Mouse (Mus musculus) megakaryocyte progenitor cell, adult 5-6 weeks (primary cell): Measurements from ENCODE around the gene Gm37240. TPM values are rescaled to one million over a fixed set of nuclear protein-coding genes. Genes with fewer than 3 reads are reported as not detected.

ENCODE experiments used
- ATAC-seq: replicated peaks from 2 replicates; pipeline ENCODE4 v1.8.0; 2016; ENCODE audit warnings: mild to moderate bottlenecking, moderate TSS enrichment, inconsistent platforms; ENCODE audit not compliant: poor library complexity
- total RNA-seq, 2 experiments: library from RNA; stranded (forward) in 1 of 2; stranded (reverse) in 1 of 2; fragments of 157-497, 149-512 nt in 1 of 2; fragments of 200-1000 nt in 1 of 2; gene quantifications; 2 replicates each; pipeline versions ENCODE4 v1.2.3 to v1.2.4; 2015 to 2017

The Gm37240 gene
- total RNA-seq, 2 experiments from 2014 or later, result not detected

DNA sequence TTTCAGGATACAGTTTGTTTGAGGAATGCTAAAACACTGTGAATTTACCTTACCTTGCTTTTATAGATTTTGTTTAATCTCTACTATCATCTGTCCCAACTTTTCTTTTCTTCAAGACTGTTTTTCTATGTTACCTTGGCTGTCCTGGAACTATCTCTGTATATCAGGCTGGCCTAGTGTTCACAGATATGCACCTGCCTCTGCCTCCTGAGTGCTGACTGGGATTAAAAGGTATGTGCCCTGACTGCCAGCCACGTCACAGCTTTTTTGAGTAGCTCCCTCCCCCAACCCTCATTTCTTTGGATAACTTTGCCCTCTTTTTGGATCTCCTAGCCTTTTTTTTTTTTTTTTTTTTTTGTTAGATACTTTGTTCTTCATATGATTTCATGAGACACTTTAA, 1070.4 kb downstream of the Gm37240 start:
- ATAC-seq, result no peak

DNA sequence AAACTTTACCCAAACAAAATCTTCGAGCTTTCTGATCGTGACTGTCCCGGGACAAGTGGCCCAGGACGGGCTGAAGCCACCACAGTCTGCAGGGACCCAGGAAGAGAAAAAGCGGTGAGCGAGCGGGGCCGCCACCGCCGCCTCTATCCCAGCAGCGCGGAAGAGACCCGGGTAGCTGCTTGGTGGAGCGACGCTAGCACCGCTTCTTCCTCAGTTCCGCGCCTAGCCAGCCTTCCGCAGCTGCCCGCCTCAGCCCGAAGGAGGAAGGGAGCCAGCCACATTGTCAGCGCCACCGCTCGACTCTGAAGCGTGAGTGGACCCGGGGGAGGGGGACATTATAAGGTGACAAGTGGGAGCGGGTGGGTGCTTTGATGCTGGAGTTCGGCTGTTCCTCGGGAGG, 1071.9 kb downstream of the Gm37240 start:
- peak; percentile 45 for ATAC-seq

DNA sequence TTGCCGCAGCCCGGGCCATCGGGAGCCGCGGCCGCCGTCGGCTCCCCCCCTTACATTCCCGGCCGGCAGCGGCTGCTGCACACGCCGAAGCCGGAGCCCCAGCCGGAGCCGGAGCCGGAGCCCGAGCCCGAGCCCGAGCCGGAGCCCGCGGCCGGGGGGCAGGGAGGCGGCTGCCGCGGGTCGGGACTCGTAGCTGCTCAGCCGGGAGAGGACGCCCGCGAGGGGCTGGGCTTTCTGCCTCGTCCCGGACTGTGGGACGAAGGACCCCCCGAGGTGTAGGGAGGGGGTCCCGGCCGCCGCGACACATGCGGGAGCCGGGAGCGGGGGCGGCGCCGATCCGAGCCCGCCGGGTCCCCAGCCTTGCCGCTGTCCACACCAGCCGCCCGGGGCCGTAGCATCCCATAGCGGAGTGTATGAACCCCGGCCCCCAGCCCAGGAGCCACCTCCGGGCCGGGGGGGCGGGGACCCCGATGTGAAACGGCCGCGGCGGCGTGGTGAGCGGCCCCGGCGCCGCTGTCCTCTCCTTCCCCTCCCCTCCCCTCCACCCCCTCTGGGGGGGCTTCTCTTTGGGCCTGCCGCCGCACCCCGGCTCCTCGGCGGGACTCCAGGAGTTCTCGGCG, 1072.4 kb downstream of the Gm37240 start, which contains the start of gene Fbxw7:
Fbxw7 (plus strand) TSS at position 507 of the 620 bp plus-strand sequence.
- no peak for ATAC-seq

DNA sequence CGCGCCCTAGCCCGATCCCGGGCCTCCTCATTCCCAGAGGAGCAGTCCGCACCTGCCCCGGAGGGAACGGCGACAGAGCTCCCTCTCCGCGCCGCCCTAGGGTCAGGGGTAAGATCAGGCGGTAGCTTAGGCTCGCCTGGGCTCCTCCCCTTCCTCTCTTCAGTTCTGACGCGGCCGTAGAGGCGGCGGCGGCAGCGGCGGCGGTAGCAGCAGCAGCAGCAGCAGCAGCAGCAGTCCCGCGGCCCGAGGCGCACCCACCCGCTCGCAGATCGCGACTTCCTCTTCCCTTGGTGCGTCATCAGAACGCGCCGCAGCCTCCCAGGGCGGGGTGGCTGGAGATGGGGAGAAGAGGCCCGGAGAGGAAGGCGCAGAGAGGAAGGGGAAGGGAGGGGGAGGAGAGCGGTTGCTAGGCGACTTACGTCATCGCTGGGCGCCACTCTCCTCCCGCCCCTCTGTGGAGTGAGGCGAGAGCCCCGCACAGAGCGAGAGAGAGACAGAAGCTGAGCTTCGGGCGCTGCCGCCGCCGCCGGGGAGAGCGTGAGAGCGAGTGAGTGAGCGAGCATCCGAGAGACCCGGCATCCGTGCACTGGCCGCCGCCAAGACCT, 1073.1 kb downstream of the Gm37240 start:
- peak; percentile 93 for ATAC-seq

DNA sequence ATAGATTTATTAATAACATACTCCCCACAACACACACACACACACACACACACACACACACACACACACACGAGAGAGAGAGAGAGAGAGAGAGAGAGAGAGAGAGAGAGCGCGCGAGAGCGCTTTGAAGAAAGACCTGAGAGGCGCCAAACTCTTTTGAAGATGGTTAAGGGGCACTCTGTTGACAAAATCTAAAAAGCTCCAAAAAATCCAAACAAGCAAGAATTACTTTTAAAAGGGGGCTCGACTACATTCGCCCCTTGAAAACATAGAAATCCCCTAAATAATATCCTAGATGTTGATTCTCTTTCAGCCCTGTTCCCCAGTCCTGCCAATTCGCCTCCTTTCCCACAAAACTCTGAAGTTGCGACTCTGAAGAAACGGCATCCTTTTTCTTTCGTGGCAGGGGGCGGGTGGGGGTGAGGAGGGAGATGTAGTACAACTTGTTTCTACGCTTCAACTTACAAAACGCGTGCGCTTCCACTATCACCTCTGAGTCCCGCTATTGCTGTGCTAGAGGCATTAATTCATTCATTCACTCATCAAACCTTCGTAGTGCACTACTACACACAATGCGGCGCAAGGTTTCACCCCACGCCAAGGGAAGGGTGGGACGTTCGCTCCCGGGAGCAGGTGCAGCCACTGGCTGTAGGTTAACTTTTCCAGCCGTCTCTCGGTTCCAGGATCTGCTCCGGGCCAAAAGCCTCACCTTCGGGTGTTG, 1073.7 kb downstream of the Gm37240 start:
- peak; percentile 10 for ATAC-seq

DNA sequence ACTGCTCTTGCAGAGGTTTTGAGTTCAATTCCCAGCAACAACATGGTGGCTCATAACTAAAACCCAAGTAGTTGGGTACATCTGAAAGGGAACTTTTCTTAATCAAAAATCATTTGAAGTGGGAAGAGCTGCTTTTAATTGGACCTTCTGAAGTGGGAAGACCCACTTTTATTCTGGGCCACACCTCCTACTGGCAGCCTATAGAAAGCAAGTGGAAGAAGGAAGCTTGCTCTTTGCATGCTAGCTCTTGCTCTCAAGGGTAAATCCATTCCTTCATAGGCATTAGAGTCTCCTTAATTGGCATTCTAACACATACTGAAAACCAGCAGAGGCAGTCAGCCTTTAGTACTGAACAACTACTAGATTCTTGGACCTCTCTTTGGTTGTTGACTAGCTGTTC, 1076.5 kb downstream of the Gm37240 start:
- ATAC-seq, result no peak

DNA sequence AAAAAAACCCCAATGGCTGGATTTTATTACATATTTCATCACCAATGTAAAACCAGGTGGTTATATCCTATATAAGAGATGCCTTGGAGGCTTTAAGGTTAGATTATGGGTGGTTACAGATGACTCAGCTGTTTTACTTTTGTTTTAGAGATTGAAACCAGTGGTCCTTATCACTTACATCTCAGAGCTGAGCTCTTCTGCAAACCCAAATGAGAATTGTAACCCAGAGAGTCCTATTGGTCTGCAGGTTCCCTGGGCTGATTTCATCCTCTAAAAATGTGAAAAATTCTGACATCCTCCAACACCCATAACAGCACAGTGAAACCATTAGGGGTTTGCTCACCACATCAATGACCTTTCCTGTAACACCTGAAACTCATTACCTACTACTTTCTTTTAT, 1078.4 kb downstream of the Gm37240 start:
- ATAC-seq, result no peak

DNA sequence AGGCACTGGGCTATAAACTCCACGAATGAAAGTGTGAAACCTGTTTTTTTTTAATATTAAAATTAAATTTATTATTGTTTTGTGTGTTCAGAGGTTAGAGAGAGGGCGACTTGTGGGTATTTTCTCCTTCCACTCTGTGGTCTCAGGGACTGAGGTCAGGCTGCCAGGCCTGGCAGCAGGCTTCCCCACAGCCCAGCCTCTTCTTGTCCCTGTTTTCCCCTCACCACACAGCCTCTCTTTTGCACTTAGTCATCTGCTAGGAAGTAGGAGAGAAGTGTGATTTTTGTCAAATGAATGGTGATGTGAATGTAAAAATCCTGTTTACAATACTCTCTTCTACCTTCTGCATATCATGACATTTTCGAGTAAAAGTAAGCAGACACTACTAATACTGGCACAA, 1079.5 kb downstream of the Gm37240 start:
- no peak for ATAC-seq

DNA sequence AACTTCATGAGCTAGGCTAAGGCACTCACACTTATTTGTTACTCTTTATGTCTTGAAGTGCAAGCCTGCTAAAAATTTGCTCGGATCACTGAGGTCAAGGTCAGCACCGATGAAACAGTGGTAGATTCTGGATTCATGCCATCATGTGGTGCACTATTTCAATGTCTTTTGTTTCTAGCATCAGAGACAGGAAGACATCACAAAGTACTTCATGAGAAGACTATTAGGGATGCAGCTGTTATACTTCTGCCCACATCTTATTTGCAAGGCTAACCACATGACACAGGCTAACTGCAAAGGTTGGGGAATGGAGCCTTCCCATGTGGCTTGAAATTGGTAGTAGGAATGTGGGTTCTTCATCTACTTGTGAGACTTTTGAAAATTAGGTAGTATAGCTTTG, 1081.1 kb downstream of the Gm37240 start:
- no peak for ATAC-seq

DNA sequence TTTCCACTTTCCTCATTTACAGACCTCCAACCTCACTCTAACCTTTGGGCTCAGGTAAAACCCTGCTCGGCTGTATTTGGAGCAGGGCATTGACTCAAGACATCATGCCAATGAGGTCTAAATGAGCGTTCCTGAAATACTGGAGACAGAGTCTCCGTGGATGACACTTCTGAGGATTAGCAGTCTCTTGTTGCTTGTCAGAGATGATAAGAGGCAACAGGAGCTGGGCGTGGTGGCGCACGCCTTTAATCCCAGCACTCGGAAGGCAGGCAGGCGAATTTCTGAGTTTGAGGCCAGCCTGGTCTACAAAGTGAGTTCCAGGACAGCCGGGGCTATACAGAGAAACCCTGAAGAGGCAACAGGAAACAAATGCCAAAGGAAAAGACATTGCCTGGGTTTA, 1083.3 kb downstream of the Gm37240 start:
- no peak for ATAC-seq

DNA sequence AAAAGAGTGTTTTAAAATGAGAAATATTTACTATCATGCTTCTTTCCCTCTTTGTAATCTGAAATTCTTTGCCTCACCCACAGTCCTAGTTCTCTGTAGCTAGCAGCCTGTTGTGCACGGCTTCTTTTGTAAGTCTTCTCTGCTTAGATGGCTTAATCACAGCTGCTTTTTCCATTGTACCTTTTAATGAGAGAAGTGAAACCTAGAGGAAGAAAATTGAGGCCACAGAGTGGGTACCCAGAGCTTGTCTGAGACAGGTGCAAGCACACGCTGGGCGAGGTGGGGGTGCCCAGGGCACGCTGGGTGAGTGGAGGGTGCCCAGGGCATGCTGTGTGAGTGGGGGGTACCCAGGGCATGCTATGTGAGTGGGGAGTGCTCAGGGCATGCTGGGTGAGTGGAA, 1099.4 kb downstream of the Gm37240 start:
- ATAC-seq, result no peak

DNA sequence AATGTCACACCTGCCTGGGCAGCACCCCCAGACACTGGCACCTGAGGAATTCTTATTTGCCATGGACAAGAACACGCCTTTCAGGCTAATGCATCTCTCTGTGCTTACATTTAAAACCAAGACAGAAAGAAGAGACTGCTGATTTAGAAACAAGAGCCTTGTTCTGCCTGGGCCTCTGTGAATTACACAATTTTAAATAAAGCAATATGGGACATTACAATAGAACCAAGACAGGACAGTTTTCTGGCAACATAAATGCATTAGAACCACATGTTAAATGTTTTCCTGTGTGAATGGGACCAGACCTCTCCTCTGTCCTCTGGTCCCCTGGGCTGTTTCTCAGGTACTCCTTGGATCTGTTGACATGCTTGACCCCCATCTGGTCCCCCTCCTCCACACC, 1111.2 kb downstream of the Gm37240 start:
- no peak for ATAC-seq

DNA sequence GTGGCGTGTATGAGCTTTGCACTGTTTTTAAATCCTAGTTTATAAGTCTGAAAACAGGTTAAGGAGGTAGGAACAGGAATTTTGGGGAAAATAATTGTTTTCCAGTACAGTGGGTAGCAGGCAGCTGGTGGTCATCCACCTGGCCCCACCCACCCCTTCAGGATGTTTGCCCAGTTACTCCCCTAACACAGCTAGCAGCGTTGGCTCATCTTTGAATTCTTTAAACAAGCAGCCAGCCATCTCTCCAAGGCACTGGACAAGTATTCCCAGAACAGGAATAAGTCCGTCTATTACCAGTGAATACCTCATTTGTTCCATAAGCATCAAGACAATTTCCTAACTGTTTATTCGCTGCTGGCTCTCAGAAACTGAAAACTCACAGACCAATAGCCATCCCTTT, 1111.7 kb downstream of the Gm37240 start:
- no peak for ATAC-seq

DNA sequence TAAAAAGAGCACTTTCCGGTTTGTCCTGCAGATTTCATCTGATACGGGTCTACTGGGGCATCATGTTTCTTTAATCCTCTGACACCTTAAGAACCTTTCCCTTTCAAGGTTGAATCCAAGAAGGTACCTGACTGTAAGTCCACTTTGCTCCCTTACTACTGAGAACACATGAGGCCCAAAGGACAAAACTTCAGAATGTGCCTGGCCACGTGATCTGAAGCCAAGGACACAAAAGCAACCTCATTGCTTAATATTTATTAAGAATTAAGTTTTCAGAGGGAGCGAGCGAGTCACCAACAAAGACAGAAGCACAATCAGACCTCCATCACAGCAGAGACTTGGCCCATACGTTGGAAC, 1112.3 kb downstream of the Gm37240 start:
- ATAC-seq, result no peak

DNA sequence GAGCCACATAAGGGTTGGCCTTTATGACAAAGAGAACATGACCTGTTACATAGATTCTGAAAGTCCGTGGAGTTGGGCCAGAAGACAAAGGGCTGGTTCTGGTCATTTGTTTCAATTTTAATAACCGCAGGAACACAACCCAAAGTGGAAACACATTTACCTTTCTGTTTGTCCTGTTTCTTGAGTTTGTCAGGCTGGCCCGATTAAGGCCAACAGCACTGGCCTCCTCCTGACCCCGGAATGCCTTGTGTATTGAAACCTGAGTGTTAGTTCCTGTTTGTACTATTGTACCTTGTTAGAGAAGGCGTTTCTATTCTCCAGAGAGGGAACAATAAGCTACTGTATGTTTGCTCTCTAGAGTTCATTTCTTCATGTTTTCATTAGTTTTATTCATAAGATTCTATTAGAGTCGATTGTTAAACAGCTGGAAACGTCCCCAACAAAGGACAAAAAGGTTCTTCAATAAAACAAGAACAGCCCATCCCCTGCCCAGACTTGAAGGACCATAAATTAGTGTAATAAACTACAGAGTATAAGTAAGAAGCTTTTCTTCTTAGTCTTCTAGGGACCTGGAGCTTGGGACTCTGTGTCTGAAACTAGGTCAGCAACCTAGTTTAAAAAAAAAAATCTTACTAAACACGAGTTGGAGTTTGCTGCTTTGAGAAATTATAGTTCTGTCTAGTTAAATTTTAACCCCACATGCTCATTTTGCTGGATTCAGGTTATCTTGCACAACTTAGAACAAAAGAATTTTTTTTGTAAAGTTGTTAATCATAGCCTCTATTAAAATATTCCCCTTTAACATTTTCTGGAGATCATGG, 1112.9 kb downstream of the Gm37240 start:
- no peak for ATAC-seq

DNA sequence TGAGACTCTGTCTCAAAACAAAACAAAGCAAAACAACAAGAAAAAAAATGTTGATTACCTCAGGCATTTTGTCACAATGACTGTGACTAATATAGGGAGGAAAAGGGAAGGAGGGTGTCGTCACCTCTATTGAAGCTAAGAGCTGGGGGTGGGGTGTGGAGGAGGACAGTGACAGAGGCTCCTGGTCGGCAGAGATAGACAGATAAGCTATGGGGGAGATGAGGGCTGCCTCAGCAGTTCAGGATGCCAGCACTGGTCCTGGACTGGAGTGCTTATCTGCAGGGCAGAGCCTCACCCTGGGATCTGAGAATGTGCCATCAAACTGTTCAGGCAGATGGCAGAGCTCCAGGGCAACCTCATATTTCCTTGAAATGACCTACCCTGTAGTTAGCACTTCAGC, 1115.3 kb downstream of the Gm37240 start:
- ATAC-seq, result peak; percentile 99

DNA sequence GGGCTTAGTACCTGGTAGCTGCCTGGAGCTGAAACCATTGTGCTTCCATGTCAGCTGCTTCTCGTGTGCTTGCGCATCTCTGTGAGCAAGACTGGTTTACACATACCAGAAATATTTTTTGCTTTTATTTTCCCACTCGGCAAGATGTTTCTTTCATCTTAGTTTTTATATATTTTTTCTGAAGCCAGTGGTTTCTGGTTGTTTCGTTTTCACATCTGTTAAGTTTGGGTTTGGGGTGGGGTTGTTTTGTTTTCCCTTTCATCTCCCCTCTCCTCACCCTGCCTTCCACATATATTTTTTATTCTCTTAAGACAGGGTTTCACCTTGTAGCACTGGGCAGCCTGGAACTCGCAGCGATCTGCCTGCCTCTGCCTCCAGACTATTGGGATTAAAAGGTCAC, 1116.8 kb downstream of the Gm37240 start:
- no peak for ATAC-seq

DNA sequence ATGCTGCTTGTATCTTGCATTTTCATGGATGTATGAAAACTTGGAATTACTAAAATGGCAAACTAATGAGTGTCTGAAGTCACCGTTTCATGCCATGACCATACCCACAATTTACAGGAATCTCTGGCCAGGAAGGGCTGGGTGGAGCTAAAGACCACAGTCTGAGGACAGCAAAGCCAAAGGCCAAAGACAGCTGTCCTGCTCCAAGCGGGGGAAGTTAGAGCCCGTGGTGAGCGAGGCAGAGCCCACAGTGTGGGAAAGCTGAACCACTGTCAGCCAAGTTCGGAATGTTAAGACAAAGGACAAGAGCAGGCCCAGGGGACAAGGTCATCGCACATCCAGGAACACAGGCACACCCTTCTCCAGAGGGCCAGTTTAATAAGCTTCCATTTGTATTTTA, 1117.9 kb downstream of the Gm37240 start:
- ATAC-seq, result no peak

DNA sequence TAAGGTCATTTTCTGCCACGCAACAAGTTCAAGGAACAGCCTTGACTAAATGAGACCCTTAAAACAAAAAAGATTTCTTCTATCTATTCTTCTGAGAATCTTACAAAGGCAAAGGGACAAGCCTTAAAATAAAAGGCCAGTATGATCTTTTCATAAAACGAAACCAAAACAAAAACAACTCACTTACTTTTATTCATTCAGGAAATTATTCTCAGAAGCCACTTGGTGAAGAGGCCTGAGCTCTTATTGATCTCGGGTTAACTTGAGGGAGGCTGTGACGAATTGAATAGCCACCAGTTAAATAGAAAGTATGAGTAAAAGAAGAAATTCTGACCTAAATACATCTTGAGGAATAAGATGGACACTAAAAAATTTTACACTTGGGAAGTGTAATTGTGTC, 1118.4 kb downstream of the Gm37240 start:
- ATAC-seq, result no peak

DNA sequence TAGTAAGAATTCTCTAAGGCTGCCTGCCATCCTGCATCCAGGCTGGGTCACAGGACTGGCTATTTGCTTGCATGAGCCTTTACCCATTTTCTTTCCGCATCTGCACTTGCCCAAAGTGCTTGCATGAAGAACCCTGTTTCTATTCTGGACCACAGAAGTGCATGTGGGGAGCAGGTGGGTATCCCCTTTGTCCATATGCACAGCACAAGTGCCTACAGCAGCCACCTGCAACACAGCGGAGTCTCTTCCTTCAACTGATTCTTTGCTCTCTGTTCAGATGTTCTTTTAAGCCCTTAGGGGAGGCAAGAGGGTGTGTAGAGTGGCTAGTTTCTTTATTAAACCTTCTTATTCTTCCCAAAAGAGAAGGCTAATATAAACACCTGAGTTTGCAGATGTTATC, 1133.5 kb downstream of the Gm37240 start:
- ATAC-seq, result no peak

DNA sequence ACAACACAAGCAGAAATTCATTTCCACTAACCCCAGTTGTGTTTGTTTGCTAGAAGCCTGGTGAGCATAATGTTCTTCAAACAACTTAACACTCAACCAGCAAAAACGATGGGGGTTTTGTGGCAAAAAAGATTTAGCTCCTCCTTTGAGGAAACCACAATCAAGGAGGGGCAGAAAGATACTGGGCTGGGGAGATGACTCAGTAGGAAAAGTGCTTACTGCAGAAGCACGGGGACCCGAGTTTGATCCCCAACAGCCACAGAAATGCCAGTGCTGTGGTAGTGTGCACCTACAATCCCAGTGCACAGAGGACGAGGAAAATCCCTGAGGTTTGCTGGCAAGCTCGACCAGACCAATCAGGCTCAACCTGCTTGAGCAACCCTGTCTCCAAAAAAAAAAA, 1138.1 kb downstream of the Gm37240 start:
- peak; percentile 98 for ATAC-seq

DNA sequence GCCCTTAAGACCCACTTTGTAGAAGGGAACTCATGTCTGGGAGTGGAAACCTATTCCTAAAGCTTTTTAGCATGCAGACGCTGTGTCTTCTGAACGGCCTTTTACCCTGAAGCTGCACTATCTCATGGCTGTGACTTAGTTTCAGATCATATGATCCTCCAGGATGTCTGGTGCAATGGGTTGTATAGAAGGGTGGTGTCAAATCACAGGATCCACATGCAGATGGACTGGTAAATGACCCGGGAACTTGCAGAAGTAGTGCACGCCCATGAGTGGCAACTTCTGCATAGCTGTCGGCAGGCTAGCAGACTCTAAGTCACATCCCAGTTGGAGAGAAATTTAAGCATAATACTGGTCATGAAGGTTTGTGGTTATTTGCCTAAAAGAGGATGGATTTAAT, 1139.2 kb downstream of the Gm37240 start:
- ATAC-seq, result no peak
